Mouse (Mus musculus): ENCODE measurements around the gene Ciao1. TPM values are rescaled to one million over a fixed set of nuclear protein-coding genes. Genes with fewer than 3 reads are reported as not detected.

Gene Ciao1
- total and polyA plus RNA-seq, 3 experiments = 60.9 to 79.0 (median 74.3) TPM

GRCm38 (mm10) chr2:127248334-127249004 is 853 bp upstream of the Ciao1 start:
- Histone ChIP-seq H3K9ac (ENCODE audit: insufficient read depth, low read depth) (peak overlapping the region; percentile 79), H3K27ac (ENCODE audit: insufficient read depth, low read depth) (no peak overlapping the region), H3K9me3 (replicated peaks; ENCODE audit: low read length) (no peaks in the 10 kb centered on the region), H3K4me2 (ENCODE audit: insufficient read depth, low read depth, poor library complexity, severe bottlenecking) (peak overlapping the region; percentile 89), H3K36me3 (replicated peaks in 1 of 2; ENCODE audit: control insufficient read depth in 1 of 2, insufficient read depth in 1 of 2, low read length in 1 of 2) (peaks cover 27 to 58% of the 10 kb centered on the region in 2 experiments), H3K79me2 (replicated peaks; ENCODE audit: control insufficient read depth, extremely low read depth, insufficient read depth, poor library complexity, severe bottlenecking) (peaks cover 17% of the 10 kb centered on the region), H3K4me3 (replicated peaks in 1 of 3; ENCODE audit: low read depth in 2 of 3, low read length in 2 of 3, poor library complexity in 1 of 3) (peak overlapping the region; percentile 74 to 96 (median 95)), H3K27me3 (replicated peaks) (no peaks in the 10 kb centered on the region), H3K4me1 (ENCODE audit: control insufficient read depth in 1 of 2, insufficient read depth in 2 of 2) (peaks cover 5 to 31% of the 10 kb centered on the region in 2 experiments)
- in situ Hi-C loops (cut with MboI; ENCODE audit: low pct_ligation_motif_present, low pct_unique_long_range_greater_than_20kb, low sequenced_read_pairs) (no loop called here), dilution Hi-C loops (cut with MboI; ENCODE audit: extremely low pct_ligation_motif_present, extremely low pct_unique_long_range_greater_than_20kb, low sequenced_read_pairs) (no loop called here)
- peak in 1 of 2 experiments; percentile 57; a peak in 2 of 4 replicates for TF ChIP-seq CTCF (conservative IDR thresholded peaks at IDR 0.05 in 1 of 2, IDR thresholded peaks at IDR 0.05 in 1 of 2; ENCODE audit: low read depth in 2 of 2, low read length in 2 of 2)
- TF ChIP-seq SMC3 (IDR thresholded peaks at IDR 0.05; ENCODE audit: low read depth, low read length) = peak; percentile 51
- TF ChIP-seq KAT2A (IDR thresholded peaks at IDR 0.05; ENCODE audit: insufficient replicate concordance, low read length) = no peak
- no peak for TF ChIP-seq NRF1 (IDR thresholded peaks at IDR 0.05; ENCODE audit: low read depth, low read length)
- no peak for TF ChIP-seq USF1 (IDR thresholded peaks at IDR 0.05; ENCODE audit: low read depth, low read length)
- peak; percentile 34 for DNase-seq (ENCODE audit: extremely low read depth)

GRCm38 (mm10) chr2:127240065-127240464 is 7.6 kb downstream of the Ciao1 start:
- Histone ChIP-seq H3K4me1 (ENCODE audit: control insufficient read depth in 1 of 2, insufficient read depth in 2 of 2) (no peaks in the 10 kb centered on the region), H3K9ac (ENCODE audit: insufficient read depth, low read depth) (no peak overlapping the region), H3K36me3 (replicated peaks in 1 of 2; ENCODE audit: control insufficient read depth in 1 of 2, insufficient read depth in 1 of 2, low read length in 1 of 2) (peaks cover 66 to 89% of the 10 kb centered on the region in 2 experiments), H3K27me3 (replicated peaks) (no peaks in the 10 kb centered on the region), H3K4me2 (ENCODE audit: insufficient read depth, low read depth, poor library complexity, severe bottlenecking) (no peak overlapping the region), H3K4me3 (replicated peaks in 1 of 3; ENCODE audit: low read depth in 2 of 3, low read length in 2 of 3, poor library complexity in 1 of 3) (no peak overlapping the region), H3K9me3 (replicated peaks; ENCODE audit: low read length) (no peaks in the 10 kb centered on the region), H3K79me2 (replicated peaks; ENCODE audit: control insufficient read depth, extremely low read depth, insufficient read depth, poor library complexity, severe bottlenecking) (no peaks in the 10 kb centered on the region), H3K27ac (ENCODE audit: insufficient read depth, low read depth) (no peak overlapping the region)
- TF ChIP-seq SMC3 (IDR thresholded peaks at IDR 0.05; ENCODE audit: low read depth, low read length) (no peak), GABPA (IDR thresholded peaks at IDR 0.05; ENCODE audit: insufficient replicate concordance, low read depth, low read length) (no peak), CHD2 (IDR thresholded peaks at IDR 0.05; ENCODE audit: low read length) (no peak), ZNF384 (IDR thresholded peaks at IDR 0.05; ENCODE audit: low read depth, low read length) (no peak), BHLHE40 (IDR thresholded peaks at IDR 0.05; ENCODE audit: low read depth, low read length) (no peak), SIN3A (IDR thresholded peaks at IDR 0.05; ENCODE audit: low read length) (no peak), NELFE (IDR thresholded peaks at IDR 0.05; ENCODE audit: low read depth, low read length) (no peak), RCOR1 (conservative IDR thresholded peaks at IDR 0.05; ENCODE audit: low read depth, low read length) (no peak), ELF1 (IDR thresholded peaks at IDR 0.05; ENCODE audit: low read depth, low read length) (no peak), ETS1 (conservative IDR thresholded peaks at IDR 0.05; ENCODE audit: low read depth, low read length) (no peak), MEF2A (IDR thresholded peaks at IDR 0.05; ENCODE audit: borderline replicate concordance, low read depth, low read length) (no peak), JUND (conservative IDR thresholded peaks at IDR 0.05; ENCODE audit: low read depth, low read length) (no peak), POLR2A (IDR thresholded peaks at IDR 0.05; ENCODE audit: low read depth, low read length) (no peak), IRF4 (IDR thresholded peaks at IDR 0.05; ENCODE audit: low read depth, low read length) (no peak), TCF12 (IDR thresholded peaks at IDR 0.05; ENCODE audit: low read depth, low read length) (no peak), JUN (IDR thresholded peaks at IDR 0.05; ENCODE audit: insufficient read depth, low read depth, low read length) (no peak), EP300 (IDR thresholded peaks at IDR 0.05; ENCODE audit: low read length) (no peak), HCFC1 (IDR thresholded peaks at IDR 0.05; ENCODE audit: low read depth, low read length) (no peak)
- in situ Hi-C loops (cut with MboI; ENCODE audit: low pct_ligation_motif_present, low pct_unique_long_range_greater_than_20kb, low sequenced_read_pairs) = no loop called here
- dilution Hi-C loops (cut with MboI; ENCODE audit: extremely low pct_ligation_motif_present, extremely low pct_unique_long_range_greater_than_20kb, low sequenced_read_pairs) = no loop called here
- no peak for DNase-seq (ENCODE audit: extremely low read depth)

Measured in CH12.LX (cell line).